Mouse (Mus musculus) forebrain, embryonic 14.5 days (tissue): Measurements from ENCODE around the gene Sh2b1. TPM values are rescaled to one million over a fixed set of nuclear protein-coding genes. Genes with fewer than 3 reads are reported as not detected.

Experiments used
- ATAC-seq: fragments of 200-750 bp; cut with Nextera tagmentation; 2 replicates; pipeline ENCODE4 v1.8.0; 2017; ENCODE audit warnings: mild to moderate bottlenecking, moderate library complexity
- DNase-seq: peaks from one replicate; pipeline ENCODE4 v3.0.0-alpha.2; 2015; ENCODE audit warnings: low spot score
- H3K27ac ChIP-seq: fragments of 300-500 bp; sonication (generic); 2 replicates; pipeline ENCODE4 v1.5.1; 2014; ENCODE audit warnings: low read depth, mild to moderate bottlenecking, control low read depth, low read length, moderate library complexity
- H3K27me3 ChIP-seq: fragments of 300-500 bp; sonication (generic); replicated peaks from 2 replicates; pipeline ENCODE4 v1.6.1; 2014; ENCODE audit warnings: low read length, control low read depth, mixed read lengths; ENCODE audit not compliant: control insufficient read depth, insufficient read depth
- H3K36me3 ChIP-seq: fragments of 300-500 bp; sonication (generic); 2 replicates; pipeline ENCODE4 v1.6.1; 2014; ENCODE audit warnings: low read length, control low read depth; ENCODE audit not compliant: control insufficient read depth, insufficient read depth
- H3K4me1 ChIP-seq: fragments of 300-500 bp; sonication (generic); 2 replicates; pipeline ENCODE4 v1.6.1; 2014; ENCODE audit warnings: antibody characterized with exemption, low read length, control low read depth; ENCODE audit not compliant: control insufficient read depth, insufficient read depth
- H3K4me2 ChIP-seq: fragments of 300-500 bp; sonication (generic); 2 replicates; pipeline ENCODE4 v1.6.1; 2014; ENCODE audit warnings: mild to moderate bottlenecking, control low read depth, low read length
- H3K4me3 ChIP-seq: fragments of 300-500 bp; sonication (generic); 2 replicates; pipeline ENCODE4 v1.5.1; 2014; ENCODE audit warnings: low read depth, low read length, control low read depth
- H3K9ac ChIP-seq: fragments of 300-500 bp; sonication (generic); 2 replicates; pipeline ENCODE4 v1.6.1; 2014; ENCODE audit warnings: mild to moderate bottlenecking, low read length, control low read depth, moderate library complexity
- H3K9me3 ChIP-seq: fragments of 300-500 bp; sonication (generic); replicated peaks from 2 replicates; pipeline ENCODE4 v1.6.1; 2016; ENCODE audit warnings: low read length, control low read depth, mixed read lengths; ENCODE audit not compliant: control insufficient read depth
- WGBS: fragments of 180-500 bp; shearing (Covaris S2); extraction: QIAGEN DNeasy Blood & Tissue Kit; methylation state at CpG from one replicate; pipeline ENCODE4 v1.1.7; 2014; 5-methylcytosine and 5-hydroxymethylcytosine counted together
- polyA plus RNA-seq: library from polyadenylated mRNA; unstranded; fragments of >200 nt; fragmentation: Nextera tagmentation; extraction: Ambion mirVana; gene quantifications from 2 replicates; pipeline ENCODE4 v1.2.1, GENCODE M21; 2014

Gene Sh2b1
- polyA plus RNA-seq, 1 experiment from 2014 or later: 49.2 TPM

GRCm38 (mm10) chr7:126427323-126427860, 47.8 kb downstream of the Sh2b1 start:
- no peak overlapping the region for H3K4me2 ChIP-seq
- 65% methylated on average over 12 of the region's 13 CpGs for WGBS
- no peak overlapping the region for H3K4me3 ChIP-seq

GRCm38 (mm10) chr7:126424161-126424560, 51.1 kb downstream of the Sh2b1 start:
- ATAC-seq (no peak), DNase-seq (no peak)
- Histone ChIP-seq H3K9me3 (no peaks in the 10 kb centered on the region), H3K36me3 (no peaks in the 10 kb centered on the region), H3K9ac (no peak overlapping the region), H3K4me2 (no peak overlapping the region), H3K4me3 (no peak overlapping the region), H3K4me1 (peaks cover 5% of the 10 kb centered on the region; the same call in 1 of the 2 replicates), H3K27me3 (no peaks in the 10 kb centered on the region), H3K27ac (no peak overlapping the region)
- 85% methylated on average over 6 of the region's 6 CpGs for WGBS

More at GRCm38 (mm10) chr7:126427323-126427860, 47.8 kb downstream of the Sh2b1 start:
- peaks cover 10% of the 10 kb centered on the region for H3K4me1 ChIP-seq
- no peaks in the 10 kb centered on the region for H3K36me3 ChIP-seq
- ATAC-seq (no peak), DNase-seq (no peak)
- H3K27me3 ChIP-seq: no peaks in the 10 kb centered on the region
- H3K27ac ChIP-seq: no peak overlapping the region
- H3K9me3 ChIP-seq: no peaks in the 10 kb centered on the region
- no peak overlapping the region for H3K9ac ChIP-seq

- Histone ChIP-seq H3K27me3 (no peaks in the 10 kb centered on the region), H3K27ac (no peak overlapping the region), H3K9me3 (no peaks in the 10 kb centered on the region), H3K4me1 (no peaks in the 10 kb centered on the region), H3K4me2 (no peak overlapping the region), H3K4me3 (no peak overlapping the region), H3K36me3 (no peaks in the 10 kb centered on the region), H3K9ac (no peak overlapping the region)
- no peak for ATAC-seq
- 98% methylated on average over 5 of the region's 5 CpGs for WGBS
- no peak for DNase-seq
These were observed 53.5 kb downstream of the Sh2b1 start for GRCm38 (mm10) chr7:126421756-126422155.

- DNase-seq: no peak
- H3K9ac ChIP-seq: no peak overlapping the region
- H3K9me3 ChIP-seq: no peaks in the 10 kb centered on the region
- no peak overlapping the region for H3K4me2 ChIP-seq
- H3K4me3 ChIP-seq: no peak overlapping the region
- no peaks in the 10 kb centered on the region for H3K36me3 ChIP-seq
- H3K27me3 ChIP-seq: no peaks in the 10 kb centered on the region
- no peak overlapping the region for H3K27ac ChIP-seq
- H3K4me1 ChIP-seq: no peaks in the 10 kb centered on the region
- 62% methylated on average over 3 of the region's 3 CpGs for WGBS
- ATAC-seq: no peak
These were observed 56.7 kb downstream of the Sh2b1 start for GRCm38 (mm10) chr7:126418496-126418895.

- H3K4me1 ChIP-seq: no peaks in the 10 kb centered on the region
- DNase-seq (no peak), ATAC-seq (no peak)
- no peak overlapping the region for H3K9ac ChIP-seq
- H3K9me3 ChIP-seq: no peaks in the 10 kb centered on the region
- H3K36me3 ChIP-seq: no peaks in the 10 kb centered on the region
- no peaks in the 10 kb centered on the region for H3K27me3 ChIP-seq
- H3K4me2 ChIP-seq: no peak overlapping the region
- H3K4me3 ChIP-seq: no peak overlapping the region
- WGBS: 59% methylated on average over 4 of the region's 4 CpGs
- H3K27ac ChIP-seq: no peak overlapping the region
These were observed 57.6 kb downstream of the Sh2b1 start for GRCm38 (mm10) chr7:126417606-126418005.

- ATAC-seq: no peak
- DNase-seq: no peak
- Histone ChIP-seq H3K9ac (no peak overlapping the region), H3K4me1 (no peaks in the 10 kb centered on the region), H3K4me2 (no peak overlapping the region), H3K9me3 (no peaks in the 10 kb centered on the region), H3K27ac (no peak overlapping the region), H3K36me3 (no peaks in the 10 kb centered on the region), H3K4me3 (no peak overlapping the region), H3K27me3 (no peaks in the 10 kb centered on the region)
- WGBS: 5% methylated on average over 8 of the region's 8 CpGs
These were observed 58.2 kb downstream of the Sh2b1 start for GRCm38 (mm10) chr7:126417045-126417444.

Other genes starting within 250 kb of the Sh2b1 start
- 289 and 315 TPM in 2 replicates for gene Sbk1, start 202.8 kb downstream of the Sh2b1 start, polyA plus RNA-seq
- gene Lat, start 105.9 kb downstream of the Sh2b1 start, polyA plus RNA-seq: 0.50 and 0.91 TPM in 2 replicates
- gene Spns1, start 98.0 kb downstream of the Sh2b1 start, polyA plus RNA-seq: 48.4 and 53.8 TPM in 2 replicates
- 3.7 and 4.1 TPM in 2 replicates for gene Nfatc2ip, start 78.7 kb downstream of the Sh2b1 start, polyA plus RNA-seq
- 0.33 TPM in 1 of 2 replicates, not detected in the other for gene Cd19, start 60.5 kb downstream of the Sh2b1 start, polyA plus RNA-seq
- 15.6 and 21.4 TPM in 2 replicates for gene Rabep2, start 46.7 kb downstream of the Sh2b1 start, polyA plus RNA-seq
- gene Atp2a1, start 12.3 kb downstream of the Sh2b1 start, polyA plus RNA-seq: 0.12 and 0.24 TPM in 2 replicates
- gene Tufm, start 11.9 kb upstream of the Sh2b1 start, polyA plus RNA-seq: 135 and 147 TPM in 2 replicates
- gene Atxn2l, start 28.0 kb upstream of the Sh2b1 start, polyA plus RNA-seq: 36.5 and 46.3 TPM in 2 replicates
- gene Eif3c, start 91.0 kb upstream of the Sh2b1 start, polyA plus RNA-seq: 163 and 182 TPM in 2 replicates
- gene Apobr, start 109.5 kb upstream of the Sh2b1 start, polyA plus RNA-seq: 0.21 and 0.44 TPM in 2 replicates
- gene Cln3, start 110.4 kb upstream of the Sh2b1 start, polyA plus RNA-seq: 24.0 and 28.0 TPM in 2 replicates
- gene Il27, start 119.5 kb upstream of the Sh2b1 start, polyA plus RNA-seq: not detected in 2 replicates
- 7.0 and 8.5 TPM in 2 replicates for gene Nupr1, start 155.4 kb upstream of the Sh2b1 start, polyA plus RNA-seq
- gene Sgf29, start 173.9 kb upstream of the Sh2b1 start, polyA plus RNA-seq: 61.3 and 66.1 TPM in 2 replicates
- gene Sult1a1, start 201.0 kb upstream of the Sh2b1 start, polyA plus RNA-seq: 3.3 and 5.7 TPM in 2 replicates
- 147 and 164 TPM in 2 replicates for gene Bola2, start 220.0 kb upstream of the Sh2b1 start, polyA plus RNA-seq
- 8.8 and 10.1 TPM in 2 replicates for gene Slx1b, start 220.4 kb upstream of the Sh2b1 start, polyA plus RNA-seq
- 97.2 and 111 TPM in 2 replicates for gene Coro1a, start 232.4 kb upstream of the Sh2b1 start, polyA plus RNA-seq